Mouse (Mus musculus): Measurements from ENCODE around the gene Nol9. TPM values are rescaled to one million over a fixed set of nuclear protein-coding genes. Genes with fewer than 3 reads are reported as not detected.

Nol9 gene
- polyA plus RNA-seq, 1 experiment: 8.0 TPM

DNA sequence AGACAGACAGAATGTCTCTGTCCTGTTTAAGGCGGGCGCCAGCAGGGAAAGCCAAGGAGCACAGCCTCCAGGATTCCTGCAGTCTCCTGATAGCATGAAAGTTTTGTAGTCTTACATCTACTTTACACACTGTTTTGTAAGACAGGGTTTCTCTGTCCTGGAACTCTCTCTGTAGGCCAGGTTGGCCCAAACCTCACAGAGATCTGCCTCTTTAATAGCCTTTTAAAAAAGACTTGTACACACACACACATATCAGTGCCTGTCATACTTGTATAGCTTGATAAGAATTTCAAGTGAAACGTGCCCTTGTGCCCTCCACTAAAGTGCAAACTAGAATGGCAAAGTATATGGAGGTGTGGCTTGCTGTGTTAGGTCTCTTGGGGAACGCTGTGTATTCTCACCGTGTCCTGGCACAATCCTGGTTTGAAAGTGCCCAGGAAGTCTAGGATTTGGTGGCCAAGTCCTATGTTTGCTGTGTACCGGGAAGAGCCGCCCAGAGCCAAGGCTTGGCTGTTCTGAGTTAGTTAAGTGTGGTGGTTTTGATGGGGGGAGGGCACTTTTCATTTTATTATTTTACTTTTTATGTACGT lies 27.9 kb upstream of the Nol9 start:
- H3K4me1 ChIP-seq (ENCODE audit: control insufficient read depth, insufficient read depth, low read length): peaks cover 21% of the 10 kb centered on the region

DNA sequence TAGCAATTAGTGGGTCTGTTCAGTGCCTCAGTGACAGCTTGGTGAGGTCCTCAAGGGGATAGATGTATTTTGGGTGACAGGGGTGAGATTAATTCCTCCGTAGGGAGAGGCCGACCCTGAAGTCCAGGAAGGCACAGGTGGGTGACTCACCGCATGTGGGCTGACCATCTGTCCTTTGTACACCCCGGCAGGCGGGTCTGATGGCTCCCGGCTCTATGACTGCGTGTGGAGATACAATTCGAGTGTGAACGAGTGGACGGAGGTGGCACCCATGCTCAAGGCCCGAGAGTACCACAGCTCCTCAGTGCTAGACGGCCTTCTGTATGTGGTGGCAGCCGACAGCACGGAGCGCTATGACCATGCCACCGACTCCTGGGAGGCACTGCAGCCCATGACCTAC lies 27.0 kb upstream of the Nol9 start:
- H3K4me3 ChIP-seq (ENCODE audit: control insufficient read depth, low read depth, low read length): no peak overlapping the region
- H3K27me3 ChIP-seq (ENCODE audit: control insufficient read depth, insufficient read depth, low read length): no peaks in the 10 kb centered on the region
- peaks cover 21% of the 10 kb centered on the region for H3K4me1 ChIP-seq (ENCODE audit: control insufficient read depth, insufficient read depth, low read length)
- H3K36me3 ChIP-seq (ENCODE audit: control insufficient read depth, insufficient read depth, low read length): no peaks in the 10 kb centered on the region; the same call in 1 of the 2 replicates
- no peak for TF ChIP-seq CTCF (IDR thresholded peaks at IDR 0.05; ENCODE audit: control insufficient read depth, insufficient read depth, insufficient replicate concordance, low read depth, low read length)
- no peak for TF ChIP-seq POLR2A (IDR thresholded peaks at IDR 0.05; ENCODE audit: control insufficient read depth, low read depth, low read length)
- no peak overlapping the region for H3K27ac ChIP-seq (ENCODE audit: control insufficient read depth, insufficient read depth, low read depth, low read length)

More for the DNA sequence above, 27.9 kb upstream of the Nol9 start:
- TF ChIP-seq POLR2A (IDR thresholded peaks at IDR 0.05; ENCODE audit: control insufficient read depth, low read depth, low read length) (no peak), CTCF (IDR thresholded peaks at IDR 0.05; ENCODE audit: control insufficient read depth, insufficient read depth, insufficient replicate concordance, low read depth, low read length) (no peak)
- H3K36me3 ChIP-seq (ENCODE audit: control insufficient read depth, insufficient read depth, low read length): no peaks in the 10 kb centered on the region; the same call in 1 of the 2 replicates
- H3K27ac ChIP-seq (ENCODE audit: control insufficient read depth, insufficient read depth, low read depth, low read length): no peak overlapping the region
- peak overlapping the region; percentile 84; the same call in 1 of the 2 replicates for H3K4me3 ChIP-seq (ENCODE audit: control insufficient read depth, low read depth, low read length)
- H3K27me3 ChIP-seq (ENCODE audit: control insufficient read depth, insufficient read depth, low read length): no peaks in the 10 kb centered on the region

DNA sequence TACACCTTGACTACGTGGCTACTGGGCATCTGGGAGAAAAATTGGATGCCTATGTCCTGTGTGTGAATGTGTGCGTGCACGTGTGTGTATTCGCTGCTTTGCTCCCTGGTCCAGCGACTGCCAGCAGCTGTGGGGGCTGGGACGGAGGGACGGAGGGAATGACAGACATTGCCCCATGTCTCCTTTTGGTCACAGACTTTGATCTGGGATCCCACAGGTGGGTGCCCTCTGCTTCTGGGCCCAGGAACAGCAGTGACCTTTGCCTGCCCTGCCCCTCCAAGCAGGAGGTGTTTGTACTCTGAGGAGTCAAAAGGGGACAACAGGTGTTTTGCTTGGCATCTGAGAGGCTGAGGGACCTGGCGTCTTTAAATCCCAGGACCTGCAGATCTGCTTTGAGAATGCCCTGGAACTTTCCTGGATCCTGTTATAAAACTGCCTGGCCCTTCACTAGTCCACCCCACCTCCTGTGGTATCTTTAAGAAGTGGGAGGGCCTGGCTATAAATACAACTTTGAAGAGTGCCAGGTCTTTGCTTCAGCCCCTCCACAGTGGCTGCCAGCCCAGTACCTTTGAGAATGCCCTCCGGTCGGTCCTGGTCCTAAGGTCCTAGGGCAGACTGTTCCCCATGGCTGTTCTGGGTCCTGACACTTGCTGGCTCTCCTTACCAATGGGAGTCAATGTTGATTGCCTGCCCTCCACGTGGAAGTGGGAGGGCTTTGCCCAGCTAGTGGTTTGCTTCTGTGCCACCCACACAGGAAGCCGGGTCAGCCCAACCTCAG lies 25.9 kb upstream of the Nol9 start:
- H3K27me3 ChIP-seq (ENCODE audit: control insufficient read depth, insufficient read depth, low read length): no peaks in the 10 kb centered on the region
- H3K36me3 ChIP-seq (ENCODE audit: control insufficient read depth, insufficient read depth, low read length): no peaks in the 10 kb centered on the region; the same call in 1 of the 2 replicates
- TF ChIP-seq CTCF (IDR thresholded peaks at IDR 0.05; ENCODE audit: control insufficient read depth, insufficient read depth, insufficient replicate concordance, low read depth, low read length) (no peak), POLR2A (IDR thresholded peaks at IDR 0.05; ENCODE audit: control insufficient read depth, low read depth, low read length) (no peak)
- H3K4me1 ChIP-seq (ENCODE audit: control insufficient read depth, insufficient read depth, low read length): peaks cover 12% of the 10 kb centered on the region
- no peak overlapping the region for H3K27ac ChIP-seq (ENCODE audit: control insufficient read depth, insufficient read depth, low read depth, low read length)
- no peak overlapping the region for H3K4me3 ChIP-seq (ENCODE audit: control insufficient read depth, low read depth, low read length)

DNA sequence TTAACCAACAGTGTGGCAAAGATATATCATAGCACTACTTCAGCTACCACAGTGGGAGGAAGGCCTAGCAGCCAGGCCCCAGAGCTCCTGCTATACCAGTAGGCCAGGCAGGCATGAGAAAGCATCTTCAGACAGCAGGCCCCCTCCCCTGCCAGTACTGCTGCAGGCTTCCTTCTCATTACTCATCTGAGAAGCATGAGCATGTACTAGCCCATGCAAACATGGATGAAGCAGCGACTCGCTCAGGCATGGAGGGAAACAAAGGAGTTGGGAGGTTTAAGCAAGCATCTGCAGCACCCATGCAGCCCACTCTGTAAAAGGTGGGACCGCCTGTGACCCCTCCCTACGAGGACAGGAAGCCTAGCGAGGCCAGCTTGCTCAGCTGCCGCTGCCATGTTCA lies 20.0 kb upstream of the Nol9 start:
- Histone ChIP-seq H3K27ac (ENCODE audit: control insufficient read depth, insufficient read depth, low read depth, low read length) (no peak overlapping the region), H3K36me3 (ENCODE audit: control insufficient read depth, insufficient read depth, low read length) (no peaks in the 10 kb centered on the region; the same call in none of the 2 replicates)

DNA sequence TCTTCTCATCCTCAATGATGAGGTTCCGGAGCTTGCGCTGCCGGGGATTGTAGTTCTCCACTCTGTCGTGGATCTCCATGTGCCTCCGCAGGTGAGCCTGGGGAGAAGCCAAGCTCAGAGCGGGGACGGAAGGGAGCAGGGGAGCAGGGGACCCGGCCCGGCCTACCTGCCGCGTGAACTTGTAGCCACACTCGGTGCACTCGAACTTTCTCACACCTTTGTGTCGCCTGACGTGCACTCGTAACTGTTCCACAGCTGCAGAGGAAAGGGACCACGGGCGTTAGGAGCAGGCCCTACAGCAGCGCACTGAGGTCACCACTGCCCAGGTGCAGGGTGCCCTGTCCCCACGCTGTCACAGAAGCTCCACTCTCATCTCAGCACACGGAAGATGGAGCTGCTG lies 19.1 kb upstream of the Nol9 start:
- Histone ChIP-seq H3K36me3 (ENCODE audit: control insufficient read depth, insufficient read depth, low read length) (no peaks in the 10 kb centered on the region; the same call in none of the 2 replicates), H3K4me1 (ENCODE audit: control insufficient read depth, insufficient read depth, low read length) (no peaks in the 10 kb centered on the region)

More for the DNA sequence above, 20.0 kb upstream of the Nol9 start:
- Histone ChIP-seq H3K4me1 (ENCODE audit: control insufficient read depth, insufficient read depth, low read length) (no peaks in the 10 kb centered on the region), H3K27me3 (ENCODE audit: control insufficient read depth, insufficient read depth, low read length) (no peaks in the 10 kb centered on the region), H3K4me3 (ENCODE audit: control insufficient read depth, low read depth, low read length) (no peak overlapping the region)
- no peak for TF ChIP-seq POLR2A (IDR thresholded peaks at IDR 0.05; ENCODE audit: control insufficient read depth, low read depth, low read length)
- TF ChIP-seq CTCF (IDR thresholded peaks at IDR 0.05; ENCODE audit: control insufficient read depth, insufficient read depth, insufficient replicate concordance, low read depth, low read length): no peak

DNA sequence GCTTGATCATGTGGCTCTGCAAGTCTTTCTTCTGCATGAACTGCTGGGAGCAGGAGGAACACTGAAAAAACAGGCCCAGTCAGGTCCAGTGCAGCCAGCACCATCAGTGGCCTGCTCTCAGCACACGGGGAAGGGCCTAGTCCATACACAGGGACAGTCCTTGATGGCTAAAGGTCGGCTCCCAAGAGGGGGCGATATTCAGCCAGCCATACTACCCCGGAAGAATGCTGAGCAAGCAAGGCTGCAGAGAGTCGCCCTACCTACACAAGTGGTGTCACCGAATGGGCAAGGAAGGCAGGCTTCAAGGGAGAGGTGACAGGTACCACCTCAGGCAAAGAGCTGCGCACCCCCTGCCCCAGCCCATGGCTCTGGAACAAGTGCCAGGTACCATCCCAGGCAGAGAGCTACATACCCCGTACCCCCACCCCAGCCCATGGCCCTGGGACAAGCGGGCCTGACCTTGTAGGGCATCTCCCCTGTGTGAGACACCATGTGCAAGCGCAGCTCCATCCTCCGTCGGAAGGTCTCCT lies 17.5 kb upstream of the Nol9 start:
- H3K36me3 ChIP-seq (ENCODE audit: control insufficient read depth, insufficient read depth, low read length): no peaks in the 10 kb centered on the region; the same call in 1 of the 2 replicates
- TF ChIP-seq CTCF (IDR thresholded peaks at IDR 0.05; ENCODE audit: control insufficient read depth, insufficient read depth, insufficient replicate concordance, low read depth, low read length) (no peak), POLR2A (IDR thresholded peaks at IDR 0.05; ENCODE audit: control insufficient read depth, low read depth, low read length) (no peak)
- no peak overlapping the region for H3K4me3 ChIP-seq (ENCODE audit: control insufficient read depth, low read depth, low read length)
- H3K4me1 ChIP-seq (ENCODE audit: control insufficient read depth, insufficient read depth, low read length): peaks cover under 1% of the 10 kb centered on the region
- no peaks in the 10 kb centered on the region for H3K27me3 ChIP-seq (ENCODE audit: control insufficient read depth, insufficient read depth, low read length)
- H3K27ac ChIP-seq (ENCODE audit: control insufficient read depth, insufficient read depth, low read depth, low read length): no peak overlapping the region

More for the DNA sequence above, 19.1 kb upstream of the Nol9 start:
- Histone ChIP-seq H3K27me3 (ENCODE audit: control insufficient read depth, insufficient read depth, low read length) (no peaks in the 10 kb centered on the region), H3K4me3 (ENCODE audit: control insufficient read depth, low read depth, low read length) (no peak overlapping the region), H3K27ac (ENCODE audit: control insufficient read depth, insufficient read depth, low read depth, low read length) (no peak overlapping the region)
- no peak for TF ChIP-seq CTCF (IDR thresholded peaks at IDR 0.05; ENCODE audit: control insufficient read depth, insufficient read depth, insufficient replicate concordance, low read depth, low read length)
- no peak for TF ChIP-seq POLR2A (IDR thresholded peaks at IDR 0.05; ENCODE audit: control insufficient read depth, low read depth, low read length)

DNA sequence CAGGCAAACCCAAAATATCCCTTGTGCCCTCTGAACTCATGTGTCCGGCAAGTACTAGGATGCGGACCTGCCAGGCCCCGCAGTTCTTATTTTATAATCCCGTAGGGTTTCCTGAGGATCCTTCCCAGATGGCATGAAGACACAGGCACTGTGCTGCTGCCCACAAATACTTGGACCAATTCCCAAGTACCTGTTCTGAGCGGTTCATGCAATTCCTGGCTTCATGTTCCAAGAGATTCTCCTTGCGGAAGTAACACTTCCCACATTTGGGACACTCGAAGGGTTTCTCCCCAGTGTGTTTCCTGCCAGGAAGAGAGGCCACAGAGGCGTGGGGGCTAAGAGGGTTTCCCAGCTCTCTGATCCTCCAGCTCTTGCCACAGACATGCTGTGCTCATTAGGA lies 16.6 kb upstream of the Nol9 start:
- no peak overlapping the region for H3K4me3 ChIP-seq (ENCODE audit: control insufficient read depth, low read depth, low read length)
- H3K27ac ChIP-seq (ENCODE audit: control insufficient read depth, insufficient read depth, low read depth, low read length): no peak overlapping the region
- TF ChIP-seq CTCF (IDR thresholded peaks at IDR 0.05; ENCODE audit: control insufficient read depth, insufficient read depth, insufficient replicate concordance, low read depth, low read length): no peak
- no peak for TF ChIP-seq POLR2A (IDR thresholded peaks at IDR 0.05; ENCODE audit: control insufficient read depth, low read depth, low read length)
- H3K36me3 ChIP-seq (ENCODE audit: control insufficient read depth, insufficient read depth, low read length): no peaks in the 10 kb centered on the region; the same call in 1 of the 2 replicates
- peaks cover 4% of the 10 kb centered on the region for H3K4me1 ChIP-seq (ENCODE audit: control insufficient read depth, insufficient read depth, low read length)
- no peaks in the 10 kb centered on the region for H3K27me3 ChIP-seq (ENCODE audit: control insufficient read depth, insufficient read depth, low read length)

All from testis, adult 2 months (tissue).